Mouse (Mus musculus) thymus, postnatal 0 days (tissue): ENCODE measurements at regions not wholly inside any gene's neighbourhood (a gene's known extent, or its start where the extent isn't known, plus 50 kb on each side); places are given as distances from the start of the nearest gene placed in this dataset.

Experiments used
- DNase-seq: peaks from one replicate; pipeline ENCODE4 v3.0.0-alpha.2; 2015; ENCODE audit warnings: low spot score

GRCm38 (mm10) chr8:92302694-92303093, 54.7 kb upstream of the Irx5 start:
- DNase-seq: no peak

DNA sequence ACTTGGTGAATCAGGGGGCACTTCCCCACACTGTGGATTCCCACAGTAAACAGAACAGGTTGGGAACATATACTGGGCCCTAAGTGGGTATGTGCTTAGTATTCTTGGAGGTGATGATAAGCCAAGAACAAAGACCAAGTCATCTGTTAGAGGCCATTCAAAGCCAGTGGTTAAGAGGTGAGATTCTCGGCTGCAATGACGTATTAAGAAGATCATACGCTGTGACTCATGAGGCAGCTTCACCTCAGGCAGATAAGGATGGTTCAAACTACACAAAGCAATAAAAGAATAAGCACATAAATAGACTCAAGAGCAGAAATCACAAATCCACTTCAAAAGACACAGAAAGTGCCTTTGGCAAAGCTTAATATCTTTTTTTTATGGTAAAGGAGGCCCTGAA, 56.4 kb upstream of the Irx5 start:
- no peak for DNase-seq

DNA sequence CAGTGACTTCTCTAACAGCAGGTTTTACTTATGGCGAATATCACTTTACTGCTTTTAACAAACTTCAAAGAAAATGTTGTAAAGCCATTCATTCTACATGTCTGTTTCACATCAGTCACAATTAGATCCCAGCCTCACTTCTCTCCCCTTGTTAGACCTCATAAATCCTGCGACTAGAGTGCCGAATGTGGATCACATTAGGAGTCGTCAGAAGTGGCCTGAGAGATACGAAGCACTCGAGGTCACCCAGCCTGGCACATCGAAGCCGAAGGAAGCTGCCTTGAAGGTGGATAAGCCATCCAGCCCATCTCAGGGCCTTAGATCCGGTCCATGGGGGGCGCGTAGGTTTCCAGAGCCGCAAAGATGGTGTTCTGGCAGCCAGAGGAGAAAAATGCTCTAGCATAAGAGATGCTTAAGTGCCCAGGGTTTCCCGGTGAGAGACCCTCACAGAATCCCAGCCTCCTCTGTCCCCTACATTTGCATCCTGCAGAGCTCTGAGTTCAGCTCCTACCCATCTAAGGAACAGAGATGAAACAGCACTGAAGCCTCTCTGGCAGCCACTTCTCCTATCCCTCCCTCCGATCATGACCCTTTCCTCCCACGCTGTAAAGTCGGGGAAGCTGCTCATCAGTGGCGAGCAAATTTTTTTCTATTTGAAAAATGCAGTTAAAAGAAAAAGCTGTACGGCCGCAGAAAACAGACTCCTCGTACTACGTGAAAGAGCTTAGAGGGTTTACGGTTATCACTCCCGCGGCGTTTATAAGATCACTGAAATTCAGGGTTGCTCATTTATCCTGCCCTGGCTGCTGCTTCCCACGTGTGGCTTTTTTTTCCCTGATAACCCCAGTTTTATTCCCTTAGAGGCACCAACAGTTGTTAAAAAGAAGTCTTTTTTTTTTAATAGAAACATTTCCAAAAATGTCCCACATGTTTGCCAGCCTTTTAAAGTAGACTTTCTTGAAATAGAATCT, 70.3 kb upstream of the Irx5 start:
- DNase-seq: no peak

GRCm38 (mm10) chr8:92275755-92276154, 81.7 kb upstream of the Irx5 start:
- no peak for DNase-seq

DNA sequence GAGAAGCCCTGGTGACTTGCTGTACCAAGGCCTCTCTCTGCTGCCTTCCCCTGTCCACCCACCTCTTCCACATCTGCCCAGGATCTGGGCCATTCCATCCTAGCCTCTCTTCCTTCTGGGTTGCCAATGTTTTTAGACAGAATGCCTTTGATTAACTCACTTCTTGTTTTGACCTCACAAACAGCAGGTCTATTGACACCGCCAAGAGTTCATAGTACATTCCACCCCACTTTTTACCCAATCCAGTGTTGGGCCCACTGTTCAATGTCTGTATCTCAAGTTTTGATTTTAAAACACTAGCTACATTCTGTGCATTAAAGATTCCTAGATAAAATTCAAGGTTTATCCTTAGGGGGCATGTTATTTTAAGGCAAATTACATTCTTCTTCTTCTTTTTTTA, 84.7 kb upstream of the Irx5 start:
- DNase-seq: no peak

DNA sequence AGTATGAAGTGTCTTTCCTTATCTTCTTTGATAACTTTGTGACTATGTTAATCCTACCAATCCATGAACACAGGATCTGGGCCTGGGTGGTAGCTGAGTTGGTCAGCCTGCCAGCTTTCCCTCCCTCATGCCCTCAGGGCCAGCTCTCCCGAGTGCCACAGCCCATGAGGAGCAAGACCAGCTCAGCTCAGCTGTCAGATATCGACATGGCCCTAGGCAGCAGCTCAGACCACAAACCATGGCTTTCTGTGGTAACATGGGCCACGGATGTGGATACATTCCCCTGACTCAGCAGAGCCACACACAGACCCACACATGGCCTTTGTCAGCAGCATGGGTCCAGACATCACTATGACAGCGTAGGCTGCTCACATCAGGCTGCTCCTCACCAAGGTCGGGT, 85.4 kb upstream of the Irx5 start:
- no peak for DNase-seq

DNA sequence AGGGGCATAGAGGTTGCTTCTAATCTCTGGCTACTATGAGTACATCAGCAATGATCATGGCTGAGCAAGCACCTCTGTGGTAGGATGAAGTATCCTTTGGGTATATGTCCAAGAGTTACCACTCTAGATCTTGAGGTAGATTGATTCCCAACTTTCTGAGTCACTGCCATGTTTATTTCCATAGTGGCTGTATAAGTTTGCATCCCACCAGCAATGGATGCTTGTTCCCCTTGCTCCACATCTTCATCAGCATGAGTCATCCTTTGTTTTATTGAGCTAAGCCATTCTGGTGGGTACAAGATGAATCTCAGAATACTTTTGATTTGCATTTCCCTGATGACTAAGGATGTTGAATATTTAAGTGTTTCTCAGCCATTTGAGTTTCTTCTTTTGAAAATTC, 86.8 kb upstream of the Irx5 start:
- DNase-seq: no peak

DNA sequence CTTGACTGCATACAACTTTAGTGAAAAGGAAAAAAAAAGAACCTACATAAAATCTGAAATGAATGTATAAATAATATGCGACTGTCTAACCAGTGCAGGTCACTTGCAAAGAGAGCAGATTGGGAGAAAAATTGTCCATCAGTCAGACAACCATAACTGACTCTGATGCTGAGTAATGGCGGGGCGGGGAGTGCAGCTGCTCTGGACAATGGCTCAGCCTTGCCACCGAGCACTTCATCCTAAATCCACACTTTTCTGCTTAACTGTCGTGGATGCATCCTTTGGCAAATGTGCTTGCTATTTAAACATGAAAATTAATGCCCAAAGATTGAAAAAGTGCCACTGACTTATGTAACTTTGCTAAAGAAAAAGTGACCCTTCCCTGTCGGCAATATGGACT, 90.0 kb upstream of the Irx5 start:
- DNase-seq: no peak

DNA sequence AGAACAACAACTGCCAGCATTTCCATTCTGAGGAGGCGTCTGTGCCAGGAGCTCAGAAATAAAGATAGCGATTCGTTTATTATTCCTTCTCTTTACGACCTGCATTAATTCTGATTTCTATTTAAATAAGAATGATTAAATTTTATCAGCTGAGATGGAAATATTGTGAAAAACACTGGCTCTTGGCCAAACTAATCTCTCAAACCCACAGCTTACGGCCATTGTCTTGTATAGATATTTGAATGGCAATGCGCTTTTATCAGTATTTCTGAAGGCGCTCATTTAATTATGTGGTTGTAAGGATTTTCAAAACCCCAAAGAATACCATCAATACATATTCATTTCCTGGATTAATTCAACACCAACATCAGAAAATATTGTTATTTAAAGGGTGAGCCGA, 97.4 kb upstream of the Irx5 start:
- no peak for DNase-seq

GRCm38 (mm10) chr8:92258258-92258657, 99.2 kb upstream of the Irx5 start:
- DNase-seq: no peak

DNA sequence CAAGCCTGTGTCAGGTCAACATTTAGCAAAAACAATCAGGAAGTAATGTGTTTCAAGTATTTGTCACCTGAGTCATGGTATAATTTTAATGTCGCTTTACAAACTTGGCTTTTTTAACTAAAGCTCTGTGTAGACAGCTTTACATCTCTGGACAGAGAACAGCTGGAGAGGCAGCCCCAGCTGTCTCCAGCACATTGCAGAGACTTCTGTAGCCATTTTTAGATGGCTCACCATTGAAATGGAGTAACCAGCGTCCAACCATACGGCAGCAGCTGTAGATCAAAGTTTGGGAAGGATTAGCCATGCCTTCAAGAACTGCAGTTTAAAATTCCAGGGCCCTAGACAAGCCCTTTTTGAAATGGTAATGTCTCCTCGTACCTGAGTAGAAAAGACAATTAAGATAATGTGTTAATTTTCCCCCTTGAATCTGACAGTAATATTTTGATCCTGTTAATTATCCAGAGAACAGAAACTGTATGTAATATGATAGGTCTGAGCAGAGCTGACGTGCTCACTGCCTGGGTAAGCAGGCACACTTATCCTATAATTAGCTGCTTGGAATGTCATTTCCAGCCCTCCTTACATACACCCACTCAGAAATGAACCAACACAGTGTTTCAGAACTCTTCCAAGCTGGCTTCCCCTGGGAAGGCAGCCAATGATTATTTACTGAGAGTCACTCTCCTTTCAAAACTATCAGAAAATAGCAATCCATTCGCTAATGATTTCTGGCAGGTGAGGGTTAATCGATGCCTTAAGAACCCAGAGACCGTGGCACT, 104.6 kb upstream of the Irx5 start:
- no peak for DNase-seq

GRCm38 (mm10) chr8:92246301-92246700, 111.1 kb upstream of the Irx5 start:
- no peak for DNase-seq

DNA sequence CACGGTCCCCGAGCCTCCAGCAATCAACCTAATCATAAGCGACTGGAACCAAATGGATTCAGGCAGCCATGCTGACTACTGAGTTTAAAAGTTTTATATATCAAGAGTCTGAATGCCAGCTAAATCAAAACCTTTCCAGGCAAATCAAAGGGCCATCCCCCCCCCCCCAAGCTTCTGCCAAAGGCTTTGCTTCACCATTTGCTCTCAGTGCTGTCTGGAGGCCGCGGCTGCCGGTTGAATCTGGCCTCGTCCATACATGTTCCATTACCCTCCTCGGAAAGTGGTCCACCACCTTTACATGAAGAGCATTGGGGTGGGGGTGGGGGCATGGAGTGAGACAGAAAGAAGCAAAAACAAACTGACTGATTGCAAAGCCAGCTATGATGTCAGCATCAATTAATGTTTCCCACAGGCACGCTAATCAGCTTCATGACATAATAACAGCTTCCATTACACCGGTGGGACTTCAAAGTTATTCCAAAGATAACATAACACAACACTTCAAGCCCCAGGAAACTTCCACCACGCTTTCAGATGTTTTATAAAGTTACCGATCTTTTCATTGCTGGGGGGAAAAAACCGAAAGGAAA, 116.6 kb upstream of the Irx5 start:
- DNase-seq: no peak

GRCm38 (mm10) chr8:92231326-92232225, 125.8 kb upstream of the Irx5 start:
- no peak for DNase-seq

DNA sequence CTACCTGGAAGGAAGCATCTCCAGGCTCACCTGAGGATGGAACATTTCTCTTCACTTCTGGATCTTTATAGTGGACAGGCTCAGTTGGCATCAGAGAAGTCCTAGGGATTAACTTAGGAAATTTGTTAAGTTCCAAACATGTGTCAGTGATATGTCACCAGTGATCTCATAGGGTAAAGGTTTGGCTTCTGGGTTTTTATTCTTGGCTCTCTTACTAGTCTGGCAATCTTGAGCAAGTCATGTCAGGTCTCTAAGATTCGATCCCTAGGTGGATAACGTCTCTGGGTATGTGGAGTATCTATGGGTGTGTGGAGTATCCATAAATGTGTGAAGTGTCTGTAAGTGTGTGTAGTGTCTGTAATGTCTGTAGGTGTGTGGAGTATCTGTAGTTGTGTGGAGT, 127.9 kb upstream of the Irx5 start:
- DNase-seq: no peak

DNA sequence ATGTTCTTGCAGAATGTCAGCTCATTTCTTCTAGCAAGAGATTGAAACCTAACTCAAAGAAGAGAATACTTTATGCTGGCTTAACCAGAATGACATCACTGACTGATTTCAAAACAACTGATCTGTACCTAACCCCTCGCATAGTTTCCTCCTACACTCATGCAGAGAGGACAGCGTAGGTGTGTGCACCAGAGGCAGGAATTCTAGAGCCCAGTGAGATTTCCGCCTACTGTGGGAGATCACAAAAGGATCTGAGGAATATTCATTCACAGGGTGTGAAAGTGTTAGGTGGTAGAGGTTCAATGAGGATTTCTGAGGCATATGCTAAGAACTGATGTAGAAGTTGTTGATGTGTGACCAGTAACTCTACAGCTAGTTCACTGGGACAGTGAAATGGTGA, 132.5 kb upstream of the Irx5 start:
- DNase-seq: no peak

DNA sequence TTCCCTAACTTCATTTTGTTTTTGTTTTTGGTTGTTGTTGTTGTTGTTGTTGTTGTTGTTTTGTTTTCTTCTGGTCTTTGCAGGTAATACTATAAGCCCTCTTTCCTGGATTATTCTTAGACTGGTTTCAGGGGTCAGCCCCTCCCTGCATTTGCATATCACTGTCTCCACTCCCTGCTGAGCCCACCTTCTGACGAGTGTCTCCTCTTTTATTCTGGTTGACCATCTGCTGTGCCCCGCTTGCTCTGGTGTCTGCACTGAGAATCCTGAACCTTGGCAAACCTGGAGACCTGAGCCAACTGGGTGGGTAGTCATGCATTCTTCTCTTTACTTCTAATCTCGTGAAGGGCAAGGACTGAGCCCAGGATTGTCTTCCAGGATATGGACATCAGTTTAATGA, 134.4 kb upstream of the Irx5 start:
- no peak for DNase-seq

DNA sequence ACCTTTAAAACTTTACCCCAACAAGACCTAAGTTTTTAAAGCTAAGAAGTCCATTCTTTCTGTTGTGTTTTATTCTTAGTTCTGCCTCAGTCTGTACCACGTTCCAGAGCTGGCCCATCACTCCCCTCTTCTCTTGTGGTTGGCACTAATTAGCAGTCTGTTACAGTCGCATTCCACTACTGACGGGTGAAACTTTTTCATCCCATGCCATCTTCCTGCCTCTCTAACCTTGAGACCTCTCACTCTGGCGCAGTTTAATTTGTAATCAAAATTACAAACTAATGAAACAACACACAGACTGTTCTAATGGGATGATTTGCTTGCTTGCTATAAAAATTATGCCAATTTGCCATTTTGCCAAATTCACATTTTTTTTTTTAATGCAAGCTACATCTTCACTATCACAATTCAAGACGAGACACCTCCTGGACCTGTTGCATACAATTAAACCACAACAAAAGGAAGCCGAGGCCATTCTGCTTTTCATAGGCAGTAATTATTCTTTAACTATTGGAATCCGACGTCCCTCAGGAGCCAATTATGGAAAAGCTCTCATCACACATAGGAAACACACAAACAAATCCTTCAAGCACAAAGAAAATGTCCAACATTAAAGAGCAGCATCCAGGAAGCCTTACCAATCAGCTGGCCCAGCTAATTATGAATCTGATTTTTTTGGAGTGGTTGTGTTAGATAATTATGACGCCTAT, 138.1 kb upstream of the Irx5 start:
- DNase-seq: no peak

- DNase-seq: no peak
Observed at GRCm38 (mm10) chr8:92217521-92217920, 139.9 kb upstream of the Irx5 start.

DNA sequence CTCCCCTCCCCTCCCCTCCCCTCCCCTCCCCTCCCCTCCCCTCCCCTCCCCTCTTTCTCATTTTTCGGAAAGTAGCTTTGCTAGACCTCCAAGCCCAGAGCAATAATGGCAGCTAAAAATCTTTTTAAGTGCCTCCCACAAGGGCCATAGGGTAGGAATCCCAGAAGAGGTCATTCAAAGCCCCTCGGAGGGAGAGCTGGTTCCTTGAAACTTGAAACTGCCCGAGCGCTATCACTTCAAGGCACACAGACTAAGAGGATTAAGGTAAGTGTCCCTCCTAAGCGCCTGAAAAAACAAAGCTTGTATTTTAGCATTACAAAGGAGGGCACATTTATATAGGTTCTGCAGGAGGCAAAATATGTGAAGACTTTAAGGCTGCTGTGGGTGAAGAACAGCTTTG, 141.2 kb upstream of the Irx5 start:
- DNase-seq: no peak
